Mouse (Mus musculus) liver, embryonic 14.5 days (tissue): Measurements from ENCODE around the gene Ess2.

Experiments
- CTCF ChIP-seq: IDR thresholded peaks from 2 replicates; pipeline ENCODE4 v1.5.1; 2016; ENCODE audit warnings: antibody characterized with exemption, low read depth, control low read depth
- EP300 ChIP-seq: IDR thresholded peaks from 2 replicates; pipeline ENCODE4 v1.6.1; 2016; ENCODE audit warnings: antibody characterized with exemption, low read depth

- TF ChIP-seq CTCF, result no peak
- no peak for TF ChIP-seq EP300
Measured at GRCm38 (mm10) chr16:17889689-17890341, 21.3 kb downstream of the Ess2 start.
